Mouse (Mus musculus) neutrophil, adult 5-6 weeks (primary cell): Measurements from ENCODE around the gene Tdg. TPM values are rescaled to one million over a fixed set of nuclear protein-coding genes. Genes with fewer than 3 reads are reported as not detected.

Experiments used
- total RNA-seq: library from RNA; stranded (forward); fragments of 200-1000 nt; gene quantifications from 2 replicates; pipeline ENCODE4 v1.2.3, GENCODE M21; 2017

Gene Tdg
- total RNA-seq, 1 experiment from 2014 or later = 47.0 TPM

Other genes with a start within 250 kb of the Tdg start
- not detected in 2 replicates for gene Gm1553, start 137.2 kb upstream of the Tdg start, total RNA-seq
- gene 1190007I07Rik, start 6.6 kb upstream of the Tdg start, total RNA-seq = 12.8 and 26.3 TPM in 2 replicates
- gene Glt8d2, start 60.8 kb downstream of the Tdg start, total RNA-seq = 0.93 TPM in 1 of 2 replicates, not detected in the other
- gene Hcfc2, start 66.3 kb downstream of the Tdg start, total RNA-seq = 34.3 and 37.1 TPM in 2 replicates
- gene Nfyb, start 134.3 kb downstream of the Tdg start, total RNA-seq = 66.2 and 66.4 TPM in 2 replicates
- 35.6 and 42.0 TPM in 2 replicates for gene Txnrd1, start 204.1 kb downstream of the Tdg start, total RNA-seq
- 9.2 and 11.4 TPM in 2 replicates for gene Eid3, start 236.8 kb downstream of the Tdg start, total RNA-seq